Mouse (Mus musculus) lung, adult 2 months (tissue): ENCODE results near the gene Cacna1c.

Experiments used
- CTCF ChIP-seq: fragments of 200-500 bp; IDR thresholded peaks from 2 replicates; pipeline ENCODE4 v1.5.1; 2011; ENCODE audit warnings: mild to moderate bottlenecking, low read length, control low read depth; ENCODE audit not compliant: insufficient read depth
- POLR2A ChIP-seq: fragments of 200-500 bp; IDR thresholded peaks from 2 replicates; pipeline ENCODE4 v1.6.1; 2011; ENCODE audit warnings: low read depth, mild to moderate bottlenecking, control low read depth, low read length, borderline replicate concordance; ENCODE audit errors: extremely low read depth

DNA sequence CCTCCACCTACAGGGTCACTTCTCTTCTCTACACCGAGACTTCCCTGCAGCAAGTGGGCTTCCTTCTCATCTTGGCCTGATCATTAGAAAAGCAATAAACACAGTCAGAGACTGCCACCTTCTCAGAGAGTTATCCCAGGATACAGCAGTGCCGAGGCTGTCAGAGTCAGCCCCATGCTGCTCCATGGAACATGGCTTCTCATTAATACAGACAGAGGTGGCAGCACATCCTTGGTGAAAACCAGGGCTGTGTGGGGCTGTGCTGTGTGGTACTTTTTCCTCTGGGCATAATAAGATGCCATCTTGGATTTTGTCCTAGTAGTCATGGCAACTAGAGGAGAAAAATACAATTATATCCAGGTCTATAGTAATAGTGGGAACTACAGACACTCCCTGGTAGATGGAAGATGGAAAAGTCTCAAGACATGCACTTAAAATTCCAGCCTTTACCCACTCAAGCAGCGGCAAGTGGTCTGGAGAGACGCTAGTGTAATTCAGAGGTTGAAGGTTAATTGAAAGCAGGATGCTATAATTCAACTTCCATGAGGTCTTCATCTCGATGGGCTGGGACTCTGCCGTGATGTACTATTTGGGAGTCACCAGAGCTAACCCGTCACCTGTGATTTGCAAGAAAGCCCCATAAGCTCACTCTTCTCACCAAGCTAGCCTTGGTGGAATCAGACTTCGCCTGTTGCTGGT, 264.1 kb downstream of the Cacna1c start:
- no peak for TF ChIP-seq POLR2A
- TF ChIP-seq CTCF: no peak
